Mouse (Mus musculus): Measurements from ENCODE around the gene Arhgef11.

Arhgef11 gene

DNA sequence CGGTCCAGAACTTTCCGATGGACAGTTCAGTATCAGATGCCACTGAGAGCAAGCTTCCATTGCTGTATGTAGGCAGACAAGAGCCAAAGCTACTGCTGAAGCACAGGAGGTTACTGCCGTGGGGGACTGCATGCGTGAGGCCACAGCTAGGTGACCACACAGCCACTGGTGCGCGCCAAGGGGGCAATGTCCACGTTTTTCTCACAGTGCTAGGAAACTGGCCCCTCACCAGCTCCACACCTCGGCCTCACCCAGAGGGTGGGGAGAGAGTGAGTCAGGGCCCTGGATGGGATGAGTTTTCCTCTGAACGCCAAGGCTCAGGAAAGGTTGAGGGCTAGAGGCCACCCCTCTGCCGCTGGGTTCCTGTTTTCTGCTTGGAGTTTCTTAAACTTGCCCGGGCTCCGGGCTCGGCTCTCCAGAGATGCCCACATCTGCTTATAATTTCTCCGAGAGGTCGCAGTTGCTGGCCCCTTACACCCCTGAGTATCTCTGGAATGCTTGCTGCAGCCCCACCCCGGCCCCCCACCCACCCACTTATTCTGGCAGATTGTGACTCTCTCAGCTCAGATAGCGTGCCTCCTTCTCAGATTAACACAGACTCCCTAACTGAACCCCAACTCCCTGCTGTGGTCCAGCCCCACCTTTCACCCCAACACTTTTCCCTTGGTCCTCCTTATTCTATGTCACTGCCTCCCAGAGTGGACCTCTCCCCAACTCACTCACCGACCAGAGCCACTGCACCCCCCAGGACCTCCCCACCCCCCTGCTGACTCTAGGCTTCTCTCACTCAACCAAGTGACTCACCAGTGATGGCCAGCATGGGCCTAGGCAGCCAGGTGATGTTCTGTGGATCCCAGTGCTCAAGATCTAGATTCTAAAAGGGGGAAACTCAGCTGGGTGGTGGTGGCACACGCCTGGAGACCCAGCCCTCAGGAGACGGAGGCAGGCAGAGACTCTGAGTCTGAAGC is 144.3 kb downstream of the Arhgef11 start:
- WGBS, result 83% methylated on average over 20 of the region's 20 CpGs

DNA sequence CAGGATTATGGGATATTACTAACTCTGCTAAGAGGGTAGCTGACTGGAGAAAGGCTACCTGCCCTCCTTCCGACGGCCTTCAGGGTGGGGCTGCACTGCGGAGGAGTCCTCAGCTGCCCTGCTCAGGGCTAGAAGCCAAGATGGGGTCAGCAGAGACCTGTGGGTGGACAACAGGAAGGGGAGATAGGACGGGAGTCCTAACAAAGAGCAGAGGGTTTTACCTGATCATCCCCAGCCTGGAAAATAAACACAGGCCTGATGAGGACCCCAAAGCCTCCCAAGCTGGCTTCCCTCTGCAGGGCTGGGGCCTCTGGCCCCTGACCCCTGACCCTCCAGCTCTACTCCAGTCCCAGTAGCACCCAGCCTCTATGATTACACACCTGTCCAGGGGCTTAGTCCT is 145.8 kb downstream of the Arhgef11 start:
- WGBS, result 59% methylated on average over 4 of the region's 4 CpGs

DNA sequence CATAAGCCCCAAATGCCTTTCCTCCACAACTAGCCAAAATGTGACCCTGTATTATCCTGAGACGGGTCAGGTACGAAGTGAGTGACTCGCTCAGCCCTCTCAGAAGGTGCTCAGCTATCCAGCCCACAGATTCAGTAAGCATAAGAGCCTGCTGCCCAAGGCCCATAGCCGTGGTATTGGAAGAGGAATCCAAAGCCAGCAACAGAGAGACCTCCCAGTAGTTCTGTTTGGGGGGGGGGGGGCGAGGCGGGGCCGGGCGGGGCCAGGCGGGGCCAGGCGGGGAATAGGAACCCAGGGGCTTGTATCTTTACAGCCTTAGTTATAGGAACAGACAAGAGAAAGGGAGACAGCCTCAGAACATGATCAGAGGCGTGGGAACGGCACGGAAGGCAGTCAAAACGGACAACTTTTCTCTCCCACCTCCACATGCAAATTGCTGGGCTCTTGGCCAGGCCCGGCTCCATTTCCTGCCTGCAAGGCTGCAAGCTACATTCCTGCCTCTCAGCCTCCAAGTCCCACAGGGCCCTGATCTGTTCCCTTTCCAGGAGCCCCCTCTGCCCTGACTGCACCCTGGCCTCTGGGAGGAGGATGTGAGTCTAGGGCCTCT is 146.4 kb downstream of the Arhgef11 start:
- 20% methylated on average over 15 of the region's 15 CpGs for WGBS

DNA sequence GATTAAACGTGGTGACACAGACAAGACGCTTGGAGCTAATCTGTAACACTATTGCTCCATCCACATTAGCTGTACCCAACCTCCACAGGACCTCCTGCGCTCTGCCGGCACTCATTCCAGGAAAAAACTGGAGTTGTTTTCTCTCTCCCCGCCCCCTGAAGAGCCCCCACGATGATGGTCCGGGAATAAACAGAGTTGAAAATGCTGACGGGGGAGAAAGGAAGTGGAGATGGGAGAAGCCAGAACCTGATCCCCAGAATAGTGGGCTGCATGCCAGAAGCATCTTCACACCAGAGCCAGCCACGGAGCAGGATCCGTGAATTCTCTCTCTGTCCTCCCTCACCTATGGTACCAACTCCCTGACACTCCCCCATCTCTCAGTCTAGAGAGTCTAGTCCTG is 147.1 kb downstream of the Arhgef11 start:
- 24% methylated on average over 10 of the region's 10 CpGs for WGBS

DNA sequence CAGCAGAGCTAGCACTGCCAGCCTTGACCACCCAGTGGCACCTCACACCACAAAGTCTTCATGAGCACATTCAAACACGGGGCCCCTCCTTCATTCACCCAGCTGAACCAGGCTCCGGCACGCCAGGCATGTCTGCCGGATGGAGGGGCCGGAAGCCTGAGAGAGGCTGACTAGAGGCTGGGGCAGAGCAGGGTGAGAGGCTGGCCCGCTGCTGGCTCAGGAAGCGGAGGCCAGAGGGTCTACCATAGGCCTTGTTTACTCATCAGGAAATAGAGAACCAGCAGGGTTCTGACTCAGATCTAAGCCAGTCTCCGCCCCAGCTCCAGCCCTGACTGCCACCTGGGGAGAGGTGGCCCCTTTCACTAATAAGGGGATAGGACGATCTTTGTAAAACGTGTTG is 147.7 kb downstream of the Arhgef11 start:
- 59% methylated on average over 10 of the region's 10 CpGs for WGBS

DNA sequence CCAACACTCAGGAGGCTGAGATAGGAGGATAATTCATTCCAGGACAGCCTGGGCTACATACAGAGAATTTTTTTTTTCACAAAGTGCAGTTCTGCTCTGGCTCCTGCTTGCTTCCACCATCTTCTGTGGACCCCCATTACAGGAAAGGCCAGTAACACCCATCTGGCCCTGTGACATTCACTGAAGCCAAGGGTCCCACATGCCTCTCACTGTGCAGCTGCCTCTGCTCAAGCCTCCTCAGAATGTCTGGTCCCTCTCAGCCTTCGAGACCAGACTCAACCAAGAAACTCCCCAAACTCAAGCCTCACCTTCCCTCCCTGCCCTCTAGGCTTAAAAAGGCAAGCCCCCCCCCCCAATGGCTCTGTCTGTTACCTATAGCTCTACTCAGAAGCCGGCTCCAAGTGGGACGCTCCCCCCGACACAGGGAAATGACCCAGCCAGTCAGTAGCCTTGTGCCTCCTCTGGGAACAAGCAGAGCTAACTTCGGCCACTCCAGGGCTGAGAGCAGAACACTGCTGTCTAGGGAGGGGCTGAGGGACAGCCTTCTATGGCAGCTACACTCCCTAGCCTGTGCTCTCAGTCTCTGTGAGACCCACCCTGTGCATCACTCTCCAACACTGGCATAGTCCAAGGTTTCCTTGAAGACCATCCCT is 148.4 kb downstream of the Arhgef11 start:
- WGBS, result 74% methylated on average over 5 of the region's 5 CpGs

DNA sequence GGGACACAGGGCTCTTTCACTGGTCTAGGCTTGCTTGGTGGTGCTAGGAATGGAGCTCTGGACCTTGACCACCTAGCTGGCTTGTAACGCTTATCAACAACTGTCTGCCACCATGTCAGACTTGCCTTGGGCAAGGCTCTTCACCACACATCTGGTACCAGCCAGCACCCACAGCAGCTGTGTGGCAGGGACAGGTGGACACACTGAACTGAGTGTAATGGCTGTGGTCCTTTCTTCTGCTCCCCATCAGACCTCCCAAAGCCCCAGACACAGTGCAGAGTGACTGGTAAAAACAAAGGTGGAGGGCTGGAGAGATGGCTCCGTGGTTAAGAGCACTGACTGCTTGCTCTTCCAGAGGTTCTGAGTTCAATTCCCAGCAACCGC is 148.9 kb downstream of the Arhgef11 start:
- 81% methylated on average over 3 of the region's 3 CpGs for WGBS

DNA sequence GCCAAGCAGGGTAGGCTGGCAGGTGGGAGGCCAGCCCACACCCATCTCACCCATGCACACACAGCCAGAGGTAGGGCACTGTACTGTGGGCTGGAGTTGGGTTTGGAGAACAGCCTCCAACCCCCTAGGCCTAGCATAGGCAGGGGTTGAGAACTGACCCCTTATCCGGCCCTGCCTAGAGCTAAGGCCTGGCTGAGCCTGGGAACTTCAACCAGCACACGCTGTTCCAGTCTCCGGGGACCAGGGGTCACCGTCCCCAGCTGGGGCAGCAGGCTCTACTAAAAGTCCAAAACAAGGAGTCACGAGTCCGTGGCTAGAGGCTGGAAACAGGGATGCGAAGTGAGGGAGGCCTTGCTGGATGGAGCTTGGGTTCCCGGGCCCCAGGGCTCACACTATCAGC is 150.4 kb downstream of the Arhgef11 start:
- 83% methylated on average over 8 of the region's 8 CpGs for WGBS

DNA sequence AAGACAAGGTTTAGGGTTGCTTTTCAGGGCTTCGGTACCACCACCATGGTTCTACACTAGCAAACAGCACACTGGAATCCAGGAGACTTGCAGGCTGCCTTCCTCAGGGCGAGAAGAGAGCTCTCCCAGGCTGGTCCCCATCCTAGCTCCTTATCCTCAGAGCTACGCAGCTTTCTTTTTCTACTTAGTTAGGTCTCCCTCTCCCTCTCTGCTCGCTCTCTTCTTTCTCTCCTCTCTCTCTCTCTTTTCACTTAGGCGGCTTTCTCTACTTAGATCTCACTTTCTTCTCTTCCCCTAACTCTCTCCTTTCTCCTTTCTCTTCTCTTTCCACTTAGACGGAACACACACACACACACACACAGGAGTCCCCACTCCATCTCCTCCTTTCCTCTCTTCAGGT is 151.1 kb downstream of the Arhgef11 start:
- 61% methylated on average over 6 of the region's 6 CpGs for WGBS

DNA sequence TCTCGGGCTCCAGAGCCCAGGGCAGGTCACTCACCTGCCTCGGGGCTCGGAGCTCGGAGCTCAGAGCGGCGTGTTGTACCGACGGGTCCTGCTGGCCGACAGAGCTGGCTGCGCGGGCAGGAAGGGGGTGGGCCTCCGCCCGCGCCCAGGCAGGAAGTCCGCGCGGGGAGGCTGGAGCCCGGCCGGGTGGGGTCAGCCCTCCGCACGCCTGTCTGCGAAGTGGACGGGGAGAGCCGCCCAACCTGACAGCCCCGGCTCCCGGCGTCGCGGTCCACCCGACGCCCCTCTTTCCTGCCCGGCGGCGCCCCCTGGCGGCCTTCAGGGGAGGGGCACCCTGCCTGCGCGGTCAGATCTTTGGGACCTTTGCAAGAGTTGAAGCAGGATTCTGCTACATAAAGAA is 151.5 kb downstream of the Arhgef11 start:
- 3% methylated on average over 36 of the region's 37 CpGs for WGBS

DNA sequence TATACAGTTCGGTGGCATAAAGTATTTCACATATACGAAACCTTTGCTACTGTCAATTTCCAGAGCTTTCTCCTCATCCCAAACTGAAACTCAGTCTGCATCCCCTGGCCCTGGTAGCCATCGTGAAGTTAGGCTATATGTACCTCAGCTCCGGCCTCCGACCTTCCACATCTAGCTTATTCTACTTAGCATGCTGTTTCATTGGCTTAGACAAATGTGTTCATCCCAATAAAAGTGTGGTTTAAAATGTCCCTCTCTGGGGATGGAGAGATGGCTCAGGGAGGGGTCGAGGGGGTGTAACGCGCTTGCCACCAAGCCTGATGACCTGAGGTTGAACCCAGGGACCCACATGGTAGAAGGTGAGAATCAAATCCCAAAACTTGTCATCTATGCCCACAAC is 152.1 kb downstream of the Arhgef11 start:
- WGBS, result 86% methylated on average over 8 of the region's 8 CpGs

DNA sequence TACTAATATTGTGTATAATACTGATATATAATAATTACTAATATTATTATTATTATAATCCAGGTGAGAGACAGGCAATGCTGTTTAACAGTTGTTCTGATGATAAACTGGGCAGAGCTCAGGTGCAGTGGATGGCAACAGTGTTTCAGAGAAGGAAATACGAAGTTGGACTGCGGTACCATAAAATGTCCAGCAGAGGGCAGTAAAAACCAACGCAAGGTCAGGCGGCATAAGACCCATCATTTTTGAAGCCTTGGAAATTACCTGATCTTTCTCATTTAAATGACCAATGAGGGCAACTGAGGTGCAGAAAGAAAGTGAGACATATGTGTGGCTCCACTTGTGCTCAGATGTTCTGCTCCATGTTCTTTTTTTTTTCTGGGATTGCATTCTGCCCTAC is 152.9 kb downstream of the Arhgef11 start:
- 3% methylated on average over 4 of the region's 4 CpGs for WGBS

DNA sequence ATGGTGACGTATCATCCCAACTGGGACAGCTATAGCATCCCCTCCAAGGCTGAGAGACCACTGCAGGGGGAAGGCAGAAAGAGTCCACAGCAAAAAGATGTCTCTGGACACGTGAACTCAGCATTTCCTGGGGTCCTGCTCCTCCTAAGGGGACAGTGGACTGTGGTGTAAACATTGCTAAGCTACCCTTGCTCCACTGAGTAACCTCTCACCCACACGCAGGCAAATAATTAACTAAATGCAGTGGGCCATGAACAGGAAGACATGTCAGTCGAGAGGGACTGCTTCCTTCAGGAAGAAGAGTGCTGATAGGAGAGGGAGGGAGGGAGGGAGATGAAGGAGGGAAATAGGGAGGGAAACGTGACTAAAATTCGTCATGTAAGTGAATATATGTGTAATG is 153.7 kb downstream of the Arhgef11 start:
- WGBS, result 72% methylated on average over 6 of the region's 6 CpGs

DNA sequence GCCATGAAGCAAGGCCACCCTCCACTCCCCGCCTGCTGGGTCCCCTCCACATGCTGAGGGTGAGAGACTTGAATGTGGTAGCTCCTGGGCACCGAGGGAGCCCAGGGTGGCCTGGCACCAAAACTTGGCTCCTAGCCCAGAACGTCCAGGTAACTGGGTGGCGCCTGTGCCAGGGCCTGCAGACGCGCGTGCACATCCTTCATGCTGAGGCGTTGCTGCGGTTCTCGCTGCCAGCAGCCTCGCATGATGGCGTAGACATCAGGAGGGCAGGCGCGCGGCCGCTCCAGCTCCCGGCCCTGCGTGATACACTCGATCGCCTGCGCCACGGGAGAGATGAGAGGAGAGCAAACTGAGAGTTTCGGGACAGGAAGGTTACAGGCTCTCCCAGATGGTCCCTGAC is 160.9 kb downstream of the Arhgef11 start:
- WGBS, result 53% methylated on average over 23 of the region's 23 CpGs

DNA sequence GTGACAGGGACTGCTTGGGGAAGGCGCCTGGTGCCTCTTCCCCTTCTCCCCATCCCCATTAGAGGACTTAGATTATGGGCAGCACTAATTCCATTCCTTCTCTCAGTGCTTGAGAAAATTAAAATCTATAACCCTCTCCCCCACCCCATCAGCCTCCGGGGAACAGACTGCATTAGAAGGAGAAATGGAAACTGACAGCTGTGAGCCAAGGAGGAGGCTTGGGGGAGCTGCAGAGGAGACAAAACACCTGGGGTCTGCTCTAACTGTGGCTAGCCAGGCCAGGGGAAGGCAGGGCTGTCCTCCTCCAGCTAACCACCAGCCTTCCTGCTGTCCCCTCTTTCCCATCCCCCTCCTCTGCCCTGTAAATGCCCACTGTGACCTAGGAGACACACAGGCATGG is 161.7 kb downstream of the Arhgef11 start:
- 60% methylated on average over 2 of the region's 2 CpGs for WGBS

DNA sequence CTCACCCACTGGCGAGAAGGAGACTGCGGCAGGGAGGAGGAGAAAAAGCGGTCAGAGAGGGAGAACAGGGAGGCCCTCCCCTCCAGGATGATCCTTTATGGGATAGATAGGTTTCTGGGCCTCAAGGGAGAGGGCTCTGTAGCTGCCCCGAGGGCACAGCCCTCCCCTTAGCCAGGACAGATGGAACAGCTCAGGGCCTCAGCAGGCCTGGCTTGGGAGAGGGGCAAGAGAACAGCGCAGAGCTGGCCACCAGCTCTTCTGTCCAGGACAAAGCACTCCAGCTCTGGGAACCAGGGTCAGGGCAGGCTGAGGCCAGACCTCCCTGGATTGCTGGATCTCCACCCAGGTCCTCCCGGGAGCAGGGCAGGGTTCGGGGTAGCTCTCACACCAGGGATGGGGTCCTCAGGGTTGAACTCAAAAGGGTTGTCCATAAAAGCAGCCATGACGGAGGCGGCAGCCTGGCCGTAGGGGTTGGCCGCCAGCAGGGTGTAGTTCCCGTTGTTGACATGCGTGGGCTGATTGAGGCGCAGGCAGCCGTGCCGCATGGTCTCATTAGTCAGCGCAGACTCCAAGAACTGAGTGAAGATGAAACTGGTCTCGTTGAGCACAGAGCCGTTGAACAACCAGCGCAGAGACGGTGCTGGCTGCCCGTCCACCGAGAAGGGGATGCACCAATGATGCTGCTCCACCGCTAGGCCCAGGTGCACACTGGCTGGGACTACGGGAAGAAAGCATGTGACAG is 166.1 kb downstream of the Arhgef11 start:
- 87% methylated on average over 25 of the region's 25 CpGs for WGBS

DNA sequence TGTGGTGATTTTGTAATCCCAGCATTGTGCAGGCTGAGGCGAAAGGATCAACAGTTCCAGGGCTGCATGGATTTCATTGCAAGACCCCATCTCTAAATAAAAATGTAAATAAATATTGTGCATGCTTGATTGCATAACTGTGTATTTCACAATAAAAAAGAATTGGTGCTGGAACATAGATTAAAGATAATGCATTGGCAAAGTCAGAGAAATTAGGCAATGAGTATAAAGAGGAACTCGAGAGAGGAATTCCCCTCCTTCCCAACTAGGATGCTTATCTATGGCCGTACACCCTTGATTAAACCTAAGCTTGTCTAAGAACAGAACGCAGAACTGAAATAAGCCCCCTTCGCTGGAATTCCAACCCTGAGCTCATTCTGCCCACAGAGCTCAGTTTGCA is 167.8 kb downstream of the Arhgef11 start:
- 91% methylated on average over 5 of the region's 5 CpGs for WGBS

DNA sequence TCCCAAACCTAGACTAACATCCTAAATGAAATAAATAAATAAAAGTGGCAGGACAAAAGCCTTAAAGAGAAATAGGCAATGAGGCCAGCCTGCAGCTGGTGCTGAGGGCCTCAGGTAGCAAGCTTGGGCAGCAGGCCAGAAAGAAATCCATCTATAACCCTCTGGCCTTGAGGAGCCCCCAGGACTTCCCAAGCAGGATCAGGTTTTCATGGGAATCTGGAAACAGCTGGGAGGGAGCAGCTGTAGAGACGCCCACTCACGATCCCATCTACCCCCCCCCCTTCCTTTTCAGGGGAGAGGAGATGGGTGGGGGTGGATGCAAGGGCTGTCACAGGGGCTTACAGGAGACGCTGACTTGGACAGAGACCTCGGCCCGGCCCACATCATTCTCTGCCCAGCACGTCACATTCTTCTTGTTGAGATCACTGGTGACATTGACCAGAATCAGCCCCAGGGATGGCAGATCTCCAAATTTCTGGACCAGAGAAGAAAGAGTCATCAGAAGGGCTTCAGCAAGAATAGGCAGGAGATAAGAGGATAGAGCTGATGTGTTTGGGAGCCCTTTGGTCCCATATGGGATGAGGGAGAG is 168.4 kb downstream of the Arhgef11 start:
- WGBS, result 67% methylated on average over 6 of the region's 6 CpGs
